Mouse (Mus musculus) kidney, embryonic 15.5 days (tissue): ENCODE results near the gene Grasp. TPM values are rescaled to one million over a fixed set of nuclear protein-coding genes. Genes with fewer than 3 reads are reported as not detected.

ENCODE experiments used
- ATAC-seq: fragments of 200-750 bp; cut with Nextera tagmentation; replicated peaks from 2 replicates; pipeline ENCODE4 v1.8.0; 2017; ENCODE audit warnings: moderate TSS enrichment; ENCODE audit not compliant: low FRiP score
- H3K27ac ChIP-seq: fragments of 300-500 bp; sonication (generic); 2 replicates; pipeline ENCODE4 v1.5.1; 2015; ENCODE audit warnings: mild to moderate bottlenecking, inconsistent platforms
- H3K27me3 ChIP-seq: fragments of 300-500 bp; sonication (generic); 2 replicates; pipeline ENCODE4 v1.6.1; 2015; ENCODE audit warnings: inconsistent platforms
- H3K36me3 ChIP-seq: fragments of 300-500 bp; sonication (generic); 2 replicates; pipeline ENCODE4 v1.6.1; 2015; ENCODE audit warnings: inconsistent platforms
- H3K4me1 ChIP-seq: fragments of 300-500 bp; sonication (generic); 2 replicates; pipeline ENCODE4 v1.6.1; 2015; ENCODE audit warnings: inconsistent platforms
- H3K4me2 ChIP-seq: fragments of 300-500 bp; sonication (generic); 2 replicates; pipeline ENCODE4 v1.6.1; 2015; ENCODE audit warnings: moderate library complexity, mild to moderate bottlenecking, inconsistent platforms
- H3K4me3 ChIP-seq: fragments of 300-500 bp; sonication (generic); replicated peaks from 2 replicates; pipeline ENCODE4 v1.5.1; 2015; ENCODE audit warnings: mild to moderate bottlenecking, inconsistent platforms
- H3K9ac ChIP-seq: fragments of 300-500 bp; sonication (generic); 2 replicates; pipeline ENCODE4 v1.6.1; 2015; ENCODE audit warnings: mild to moderate bottlenecking, inconsistent platforms
- H3K9me3 ChIP-seq: fragments of 300-500 bp; sonication (generic); replicated peaks from 2 replicates; pipeline ENCODE4 v1.6.1; 2016; ENCODE audit warnings: inconsistent platforms
- WGBS: fragments of 180-500 bp; shearing (Covaris S2); methylation state at CpG from one replicate; pipeline ENCODE4 v1.1.7; 2015; ENCODE audit warnings: mixed read lengths; 5-methylcytosine and 5-hydroxymethylcytosine counted together
- microRNA-seq: library from miRNA; unstranded; fragments of <30 nt; microRNA quantifications from one replicate; pipeline ENCODE4, GENCODE M21; 2016
- polyA plus RNA-seq: library from polyadenylated mRNA; unstranded; fragments of >200 nt; fragmentation: Nextera tagmentation; extraction: Ambion mirVana; gene quantifications from 2 replicates; pipeline ENCODE4 v1.2.1, GENCODE M21; 2015

The Grasp gene
- polyA plus RNA-seq, 1 experiment from 2014 or later: 4.7 TPM

GRCm38 (mm10) chr15:101271107-101271506, 47.1 kb downstream of the Grasp start:
- Histone ChIP-seq H3K27me3 (peaks cover 16% of the 10 kb centered on the region; the same call in 1 of the 2 replicates), H3K4me2 (no peak overlapping the region), H3K36me3 (peaks cover 32% of the 10 kb centered on the region), H3K27ac (no peak overlapping the region), H3K9ac (no peak overlapping the region), H3K4me1 (peaks cover 34% of the 10 kb centered on the region), H3K4me3 (no peak overlapping the region), H3K9me3 (no peaks in the 10 kb centered on the region)
- 78% methylated on average over 3 of the region's 3 CpGs for WGBS
- ATAC-seq: no peak

GRCm38 (mm10) chr15:101271513-101271912, 47.5 kb downstream of the Grasp start:
- Histone ChIP-seq H3K4me3 (no peak overlapping the region), H3K27ac (no peak overlapping the region), H3K9ac (no peak overlapping the region), H3K36me3 (peaks cover 32% of the 10 kb centered on the region), H3K4me2 (no peak overlapping the region), H3K27me3 (peaks cover 14% of the 10 kb centered on the region; the same call in 1 of the 2 replicates), H3K4me1 (peaks cover 30% of the 10 kb centered on the region), H3K9me3 (no peaks in the 10 kb centered on the region)
- WGBS: 91% methylated on average over 15 of the region's 15 CpGs
- ATAC-seq: no peak

- Histone ChIP-seq H3K4me2 (no peak overlapping the region), H3K36me3 (peaks cover 32% of the 10 kb centered on the region), H3K27ac (no peak overlapping the region), H3K4me1 (peaks cover 24% of the 10 kb centered on the region), H3K9ac (no peak overlapping the region), H3K27me3 (no peaks in the 10 kb centered on the region), H3K4me3 (no peak overlapping the region), H3K9me3 (no peaks in the 10 kb centered on the region)
- WGBS: 56% methylated on average over 6 of the region's 6 CpGs
- ATAC-seq: no peak
Measured at GRCm38 (mm10) chr15:101274380-101274779, 50.4 kb downstream of the Grasp start.

- Histone ChIP-seq H3K4me1 (peaks cover 22% of the 10 kb centered on the region), H3K4me2 (no peak overlapping the region), H3K27me3 (no peaks in the 10 kb centered on the region), H3K4me3 (no peak overlapping the region), H3K9ac (no peak overlapping the region), H3K9me3 (no peaks in the 10 kb centered on the region), H3K27ac (peak overlapping the region; percentile 22; the same call in 1 of the 2 replicates), H3K36me3 (peaks cover 21% of the 10 kb centered on the region)
- WGBS: 69% methylated on average over 11 of the region's 11 CpGs
- ATAC-seq: no peak
Measured at GRCm38 (mm10) chr15:101277351-101277899, 53.4 kb downstream of the Grasp start.

GRCm38 (mm10) chr15:101278589-101278988, 54.6 kb downstream of the Grasp start:
- H3K27me3 ChIP-seq: no peaks in the 10 kb centered on the region
- H3K4me3 ChIP-seq: no peak overlapping the region
- no peak overlapping the region for H3K9ac ChIP-seq
- 34% methylated on average over 5 of the region's 5 CpGs for WGBS
- H3K4me1 ChIP-seq: peaks cover 27% of the 10 kb centered on the region
- H3K9me3 ChIP-seq: no peaks in the 10 kb centered on the region
- no peak overlapping the region for H3K4me2 ChIP-seq
- H3K27ac ChIP-seq: 0 out of 2 replicates have a peak overlapping the region, but pooled peaks have one; percentile 27
- peaks cover 9% of the 10 kb centered on the region for H3K36me3 ChIP-seq
- ATAC-seq: no peak

GRCm38 (mm10) chr15:101279430-101279999, 55.5 kb downstream of the Grasp start:
- Histone ChIP-seq H3K9me3 (no peaks in the 10 kb centered on the region), H3K27ac (0 out of 2 replicates have a peak overlapping the region, but pooled peaks have one; percentile 27), H3K27me3 (no peaks in the 10 kb centered on the region), H3K4me3 (no peak overlapping the region), H3K4me1 (peaks cover 27% of the 10 kb centered on the region), H3K4me2 (no peak overlapping the region), H3K9ac (no peak overlapping the region), H3K36me3 (no peaks in the 10 kb centered on the region)
- 39% methylated on average over 12 of the region's 12 CpGs for WGBS
- ATAC-seq: no peak

Small RNAs within 50 kb of the gene (microRNA-seq; reads per million reads assigned to microRNA genes)
- gene Mir6962: not detected

Other genes starting within 250 kb of the Grasp start
- gene Gm47841, start 176.8 kb upstream of the Grasp start, polyA plus RNA-seq: not detected in 2 replicates
- gene Fignl2, start 145.6 kb upstream of the Grasp start, polyA plus RNA-seq: 0.22 and 0.44 TPM in 2 replicates
- not detected in 2 replicates for gene Ankrd33, start 108.4 kb upstream of the Grasp start, polyA plus RNA-seq
- gene Acvrl1, start 95.7 kb upstream of the Grasp start, polyA plus RNA-seq: 17.2 and 18.4 TPM in 2 replicates
- 6.2 and 6.4 TPM in 2 replicates for gene Acvr1b, start 50.1 kb upstream of the Grasp start, polyA plus RNA-seq
- 9.8 and 10.0 TPM in 2 replicates for gene Nr4a1, start 30.1 kb downstream of the Grasp start, polyA plus RNA-seq
- gene Atg101, start 60.1 kb downstream of the Grasp start, polyA plus RNA-seq: 75.0 and 80.1 TPM in 2 replicates
- 18.1 and 19.9 TPM in 2 replicates for gene 6030408B16Rik, start 69.0 kb downstream of the Grasp start, polyA plus RNA-seq
- 1.6 and 2.3 TPM in 2 replicates for gene Krt80, start 146.0 kb downstream of the Grasp start, polyA plus RNA-seq
- gene Krt7, start 186.9 kb downstream of the Grasp start, polyA plus RNA-seq: 69.4 and 73.4 TPM in 2 replicates
- not detected in 2 replicates for gene Krt87, start 214.6 kb downstream of the Grasp start, polyA plus RNA-seq
- gene Krt88, start 223.6 kb downstream of the Grasp start, polyA plus RNA-seq: 0.17 and 0.18 TPM in 2 replicates
- not detected in 2 replicates for gene Krt81, start 239.6 kb downstream of the Grasp start, polyA plus RNA-seq
- not detected in 2 replicates for gene Krt86, start 249.3 kb downstream of the Grasp start, polyA plus RNA-seq